In the genomic region with DNA sequence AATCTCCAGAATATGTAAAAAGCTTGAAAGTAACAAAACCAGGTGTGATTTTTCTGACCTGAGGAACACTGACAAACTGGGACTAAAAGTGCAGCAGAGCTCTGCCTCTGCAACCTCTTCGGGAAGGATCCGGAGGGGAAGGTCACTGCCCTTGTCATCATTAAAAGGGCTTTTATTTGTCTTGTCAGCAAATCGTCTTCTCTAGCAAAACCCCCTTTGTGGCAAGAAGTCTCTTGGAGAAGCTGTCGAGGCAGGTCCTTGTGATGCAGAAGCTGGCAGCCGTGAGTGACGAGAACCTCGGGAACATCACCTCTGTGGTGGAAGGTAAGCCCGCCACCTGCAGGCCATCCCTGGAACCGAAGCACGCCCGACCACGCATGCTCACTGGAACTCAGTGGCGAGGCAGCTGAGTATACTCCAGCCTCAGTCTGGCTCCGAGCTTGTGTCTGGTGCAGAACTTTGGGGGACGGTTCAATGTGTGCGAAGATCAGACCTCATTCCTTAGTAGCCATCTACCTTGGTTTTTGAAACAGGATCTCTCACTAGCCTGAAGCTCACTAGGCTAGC, we compare ENCODE assay signal across 8 mouse cellular contexts. TPM values are rescaled to one million over a fixed set of nuclear protein-coding genes. Genes with fewer than 3 reads are reported as not detected.
DNase-seq lines count a peak whose midpoint lies in the region; ATAC-seq lines count a peak whose summit lies in the region.

No protein-coding gene starts in this region.

- no peak for ATAC-seq in heart, embryonic 13.5 days (ENCODE audit: extremely low read depth, insufficient number of reproducible peaks, low FRiP score, low TSS enrichment)
- 0 out of 2 replicates have a peak, but pooled peaks have one; percentile 65 for ATAC-seq in liver, embryonic 12.5 days
- ATAC-seq in neural tube, embryonic 12.5 days (ENCODE audit: low FRiP score, low read depth): peak; percentile 73

- H3K4me2 ChIP-seq in heart, embryonic 13.5 days: peak overlapping the region; percentile 61
- H3K4me2 ChIP-seq in liver, embryonic 12.5 days: peak overlapping the region; percentile 31
- H3K4me2 ChIP-seq in neural tube, embryonic 12.5 days (replicated peaks): peak overlapping the region; percentile 42

- H3K9ac ChIP-seq in heart, embryonic 13.5 days: peak overlapping the region; percentile 19; the same call in 1 of the 2 replicates
- no peak overlapping the region for H3K9ac ChIP-seq in liver, embryonic 12.5 days
- H3K9ac ChIP-seq in neural tube, embryonic 12.5 days: no peak overlapping the region

- H3K36me3 ChIP-seq in heart, embryonic 13.5 days: peaks cover 42% of the 10 kb centered on the region
- peaks cover 27% of the 10 kb centered on the region for H3K36me3 ChIP-seq in liver, embryonic 12.5 days
- H3K36me3 ChIP-seq in neural tube, embryonic 12.5 days: peaks cover 13% of the 10 kb centered on the region

- no peaks in the 10 kb centered on the region; the same call in 1 of the 2 replicates for H3K27me3 ChIP-seq in heart, embryonic 13.5 days (replicated peaks)
- H3K27me3 ChIP-seq in liver, embryonic 12.5 days (replicated peaks): no peaks in the 10 kb centered on the region
- no peaks in the 10 kb centered on the region for H3K27me3 ChIP-seq in neural tube, embryonic 12.5 days (replicated peaks)

- H3K4me1 ChIP-seq in brown adipose tissue, adult 24 weeks (ENCODE audit: control insufficient read depth, insufficient read depth, insufficient read length, low read length): no peaks in the 10 kb centered on the region
- peaks cover 16% of the 10 kb centered on the region for H3K4me1 ChIP-seq in heart, embryonic 13.5 days
- H3K4me1 ChIP-seq in liver, embryonic 12.5 days: peaks cover 10% of the 10 kb centered on the region
- H3K4me1 ChIP-seq in neural tube, embryonic 12.5 days: 0 out of 2 replicates have a peak, but pooled peaks cover 14% of the 10 kb centered on the region

- 8% methylated on average over 16 of the region's 16 CpGs for WGBS in heart, embryonic 13.5 days
- WGBS in liver, embryonic 12.5 days (ENCODE audit: insufficient replicate concordance): 34% methylated on average over 16 of the region's 16 CpGs
- 10% methylated on average over 16 of the region's 16 CpGs for WGBS in neural tube, embryonic 12.5 days

- DNase-seq in CD4-positive, CD25-positive, alpha-beta regulatory T cell, adult 2 months (ENCODE audit: low read depth, low spot score): peak; percentile 80
- peak; percentile 49 for DNase-seq in fibroblast of lung, adult 2 months (ENCODE audit: low read depth)
- peak; percentile 93 for DNase-seq in kidney, postnatal 10 days
- peak; percentile 62 for DNase-seq in telencephalon, adult 2 months (ENCODE audit: low read depth, low spot score)

- H3K4me3 ChIP-seq in brown adipose tissue, adult 24 weeks (ENCODE audit: insufficient read depth, low read depth, low read length): 0 out of 2 replicates have a peak overlapping the region, but pooled peaks have one; percentile 21
- peak overlapping the region; percentile 23; the same call in 1 of the 2 replicates for H3K4me3 ChIP-seq in heart, embryonic 13.5 days
- no peak overlapping the region for H3K4me3 ChIP-seq in liver, embryonic 12.5 days
- no peak overlapping the region for H3K4me3 ChIP-seq in neural tube, embryonic 12.5 days

- H3K27ac ChIP-seq in brown adipose tissue, adult 24 weeks (replicated peaks; ENCODE audit: low read depth, low read length): no peak overlapping the region
- no peak overlapping the region; the same call in 1 of the 2 replicates for H3K27ac ChIP-seq in heart, embryonic 13.5 days (replicated peaks)
- H3K27ac ChIP-seq in liver, embryonic 12.5 days: no peak overlapping the region
- H3K27ac ChIP-seq in neural tube, embryonic 12.5 days: no peak overlapping the region

- no peaks in the 10 kb centered on the region for H3K9me3 ChIP-seq in heart, embryonic 13.5 days
- no peaks in the 10 kb centered on the region for H3K9me3 ChIP-seq in liver, embryonic 12.5 days (replicated peaks)
- H3K9me3 ChIP-seq in neural tube, embryonic 12.5 days: no peaks in the 10 kb centered on the region

RNA-seq across cellular contexts. Expression of a gene that starts 27.5 kb away (rescaled TPM):
- polyA plus RNA-seq in brown adipose tissue, adult 24 weeks (2012; ENCODE audit: insufficient read depth, insufficient read length, missing spikeins): not detected in 2 replicates
- not detected in 2 replicates for polyA plus RNA-seq in heart, embryonic 13.5 days (2015; fragmentation: Nextera tagmentation; extraction: Ambion mirVana)
- polyA plus RNA-seq in liver, embryonic 12.5 days (2016; fragmentation: Nextera tagmentation; extraction: Ambion mirVana): 0.14 TPM in 1 of 2 replicates, not detected in the other
- not detected in 2 replicates for polyA plus RNA-seq in neural tube, embryonic 12.5 days (2016; fragmentation: Nextera tagmentation; extraction: Ambion mirVana)

RNA-seq across cellular contexts. Expression of a gene that starts 48.2 kb away (rescaled TPM):
- 52.2 and 53.3 TPM in 2 replicates for polyA plus RNA-seq in brown adipose tissue, adult 24 weeks (2012; ENCODE audit: insufficient read depth, insufficient read length, missing spikeins)
- polyA plus RNA-seq in heart, embryonic 13.5 days (2015; fragmentation: Nextera tagmentation; extraction: Ambion mirVana): 102 and 119 TPM in 2 replicates
- 153 and 154 TPM in 2 replicates for polyA plus RNA-seq in liver, embryonic 12.5 days (2016; fragmentation: Nextera tagmentation; extraction: Ambion mirVana)
- 66.3 and 69.1 TPM in 2 replicates for polyA plus RNA-seq in neural tube, embryonic 12.5 days (2016; fragmentation: Nextera tagmentation; extraction: Ambion mirVana)

Comparison
In these comparisons a context has a peak if more than half of its experiments do, and no peak if none do; other contexts are left out.
1. H3K4me3 ChIP-seq: peak in brown adipose tissue, adult 24 weeks (single experiment) and heart, embryonic 13.5 days (single experiment); none in liver, embryonic 12.5 days (single experiment) and neural tube, embryonic 12.5 days (single experiment).
2. Peak in every context shown above with its lines, with median percentiles within 50 percentile points of each other: DNase-seq and H3K4me2 ChIP-seq.